Mouse (Mus musculus) MEL (cell line): ENCODE results near the gene Gpr27. TPM values are rescaled to one million over a fixed set of nuclear protein-coding genes. Genes with fewer than 3 reads are reported as not detected.

ENCODE experiments used
- DNase-seq: peaks from one replicate; pipeline ENCODE4 v3.0.0; 2011; ENCODE audit warnings: low read depth, low spot score
- H3K27ac ChIP-seq: 2 replicates; pipeline ENCODE4 v1.5.1; 2012; ENCODE audit warnings: low read depth, mild to moderate bottlenecking, control low read depth, low read length, moderate library complexity; ENCODE audit not compliant: control insufficient read depth
- H3K27me3 ChIP-seq, 2 experiments: fragments of 150-350 bp in 1 of 2; sonication (generic) in 1 of 2; 2 replicates each; pipeline ENCODE4 v1.6.1; 2012; ENCODE audit warnings: low read length in 2 of 2, mild to moderate bottlenecking in 2 of 2, improper control_type of control experiment in 1 of 2, moderate library complexity in 1 of 2; ENCODE audit not compliant: insufficient read depth in 2 of 2, control insufficient read depth in 1 of 2
- H3K36me3 ChIP-seq, 2 experiments: 2 replicates each; pipeline ENCODE4 v1.6.1; 2012 to 2014; ENCODE audit warnings: low read length in 2 of 2, improper control_type of control experiment in 1 of 2, inconsistent platforms in 1 of 2, mild to moderate bottlenecking in 1 of 2; ENCODE audit not compliant: insufficient read depth in 2 of 2, control insufficient read depth in 1 of 2
- H3K4me1 ChIP-seq, 2 experiments: fragments of 150-350 bp in 1 of 2; sonication (generic) in 1 of 2; 2 replicates each; pipeline ENCODE4 v1.6.1; 2012; ENCODE audit warnings: low read length in 2 of 2, improper control_type of control experiment in 1 of 2, mild to moderate bottlenecking in 1 of 2; ENCODE audit not compliant: insufficient read depth in 2 of 2, control insufficient read depth in 1 of 2
- H3K4me3 ChIP-seq, 2 experiments: fragments of 150-350 bp in 1 of 2; sonication (generic) in 1 of 2; 2 replicates each; pipeline ENCODE4 v1.5.1; 2012; ENCODE audit warnings: low read depth in 2 of 2, low read length in 2 of 2, mild to moderate bottlenecking in 2 of 2, moderate library complexity in 2 of 2, control low read depth in 1 of 2, improper control_type of control experiment in 1 of 2; ENCODE audit not compliant: control insufficient read depth in 1 of 2, insufficient read depth in 1 of 2
- H3K79me2 ChIP-seq: 2 replicates; pipeline ENCODE4 v1.6.1; 2012; ENCODE audit warnings: mild to moderate bottlenecking, low read length, moderate library complexity; ENCODE audit not compliant: control insufficient read depth, poor library complexity, insufficient read depth
- H3K9ac ChIP-seq: 2 replicates; pipeline ENCODE4 v1.6.1; 2012; ENCODE audit warnings: low read depth, mild to moderate bottlenecking, control low read depth, low read length, moderate library complexity; ENCODE audit not compliant: control insufficient read depth, poor library complexity, severe bottlenecking
- H3K9me3 ChIP-seq: fragments of 150-350 bp; sonication (generic); replicated peaks from 2 replicates; pipeline ENCODE4 v1.6.1; 2012; ENCODE audit warnings: mild to moderate bottlenecking, low read length, improper control_type of control experiment, moderate library complexity; ENCODE audit not compliant: insufficient read depth
- BHLHE40 ChIP-seq: IDR thresholded peaks from 2 replicates; pipeline ENCODE4 v1.6.1; 2012; ENCODE audit warnings: low read depth, mild to moderate bottlenecking, inconsistent platforms, low read length, improper control_type of control experiment, borderline replicate concordance
- E2F4 ChIP-seq: IDR thresholded peaks from 2 replicates; pipeline ENCODE4 v1.6.1; 2011; ENCODE audit warnings: low read depth, low read length, improper control_type of control experiment, borderline replicate concordance
- ELF1 ChIP-seq: IDR thresholded peaks from 2 replicates; pipeline ENCODE4 v1.6.1; 2014; ENCODE audit warnings: low read depth, mild to moderate bottlenecking, inconsistent platforms, low read length, improper control_type of control experiment, moderate library complexity
- JUND ChIP-seq: IDR thresholded peaks from 2 replicates; pipeline ENCODE4 v1.6.1; 2011; ENCODE audit warnings: low read depth, mild to moderate bottlenecking, improper control_type of control experiment, low read length
- KAT2A ChIP-seq: conservative IDR thresholded peaks from 2 replicates; pipeline ENCODE4 v1.6.1; 2012; ENCODE audit warnings: low read depth, low read length, improper control_type of control experiment, inconsistent platforms
- MAFK ChIP-seq: IDR thresholded peaks from 2 replicates; pipeline ENCODE4 v1.6.1; 2011; ENCODE audit warnings: low read depth, mild to moderate bottlenecking, low read length, improper control_type of control experiment, borderline replicate concordance
- MAX ChIP-seq: IDR thresholded peaks from 2 replicates; pipeline ENCODE4 v1.6.1; 2011; ENCODE audit warnings: low read length, improper control_type of control experiment
- MAZ ChIP-seq: IDR thresholded peaks from 2 replicates; pipeline ENCODE4 v1.6.1; 2012; ENCODE audit warnings: low read depth, mild to moderate bottlenecking, inconsistent platforms, low read length, improper control_type of control experiment
- MEF2A ChIP-seq: IDR thresholded peaks from 2 replicates; pipeline ENCODE4 v1.6.1; 2014; ENCODE audit warnings: low read depth, mild to moderate bottlenecking, inconsistent platforms, low read length, improper control_type of control experiment; ENCODE audit not compliant: poor library complexity, insufficient replicate concordance, severe bottlenecking; ENCODE audit errors: extremely low read depth
- MXI1 ChIP-seq: IDR thresholded peaks from 2 replicates; pipeline ENCODE4 v1.6.1; 2011; ENCODE audit warnings: mild to moderate bottlenecking, low read depth, low read length, improper control_type of control experiment
- NRF1 ChIP-seq: IDR thresholded peaks from 2 replicates; pipeline ENCODE4 v1.6.1; 2014; ENCODE audit warnings: low read depth, mild to moderate bottlenecking, inconsistent platforms, low read length, improper control_type of control experiment, moderate library complexity; ENCODE audit not compliant: poor library complexity, insufficient read depth, severe bottlenecking
- POLR2A ChIP-seq, 2 experiments: IDR thresholded peaks; 2 replicates each; pipeline ENCODE4 v1.6.1; 2011 to 2012; ENCODE audit warnings: low read length in 2 of 2, mild to moderate bottlenecking in 2 of 2, control low read depth in 1 of 2, improper control_type of control experiment in 1 of 2, low read depth in 1 of 2, moderate library complexity in 1 of 2; ENCODE audit not compliant: control insufficient read depth in 1 of 2, insufficient read depth in 1 of 2, poor library complexity in 1 of 2
- POLR2AphosphoS2 ChIP-seq: IDR thresholded peaks from 2 replicates; pipeline ENCODE4 v1.6.1; 2011; ENCODE audit warnings: low read length, improper control_type of control experiment
- RCOR1 ChIP-seq: IDR thresholded peaks from 2 replicates; pipeline ENCODE4 v1.6.1; 2012; ENCODE audit warnings: low read depth, mild to moderate bottlenecking, inconsistent platforms, low read length, improper control_type of control experiment
- SIN3A ChIP-seq: IDR thresholded peaks from 2 replicates; pipeline ENCODE4 v1.6.1; 2012; ENCODE audit warnings: low read length, improper control_type of control experiment, inconsistent platforms
- SMC3 ChIP-seq: IDR thresholded peaks from 2 replicates; pipeline ENCODE4 v1.6.1; 2011; ENCODE audit warnings: low read depth, low read length, improper control_type of control experiment
- TCF12 ChIP-seq: IDR thresholded peaks from 2 replicates; pipeline ENCODE4 v1.6.1; 2014; ENCODE audit warnings: low read depth, mild to moderate bottlenecking, inconsistent platforms, low read length, improper control_type of control experiment, moderate library complexity
- UBTF ChIP-seq: IDR thresholded peaks from 2 replicates; pipeline ENCODE4 v1.6.1; 2012; ENCODE audit warnings: low read depth, mild to moderate bottlenecking, inconsistent platforms, low read length, improper control_type of control experiment, moderate library complexity, borderline replicate concordance; ENCODE audit not compliant: insufficient read depth
- USF1 ChIP-seq: IDR thresholded peaks from 2 replicates; pipeline ENCODE4 v1.6.1; 2014; ENCODE audit warnings: low read depth, mild to moderate bottlenecking, inconsistent platforms, low read length, improper control_type of control experiment, moderate library complexity
- USF2 ChIP-seq, 2 experiments: IDR thresholded peaks; 2 replicates each; pipeline ENCODE4 v1.6.1; 2011 to 2012; ENCODE audit warnings: improper control_type of control experiment in 2 of 2, low read length in 2 of 2, borderline replicate concordance in 1 of 2, inconsistent platforms in 1 of 2, low read depth in 1 of 2, mild to moderate bottlenecking in 1 of 2; ENCODE audit not compliant: insufficient read depth in 1 of 2
- ZC3H11A ChIP-seq: IDR thresholded peaks from 2 replicates; pipeline ENCODE4 v1.6.1; 2012; ENCODE audit warnings: low read depth, mild to moderate bottlenecking, inconsistent platforms, low read length, improper control_type of control experiment
- ZKSCAN1 ChIP-seq: IDR thresholded peaks from 2 replicates; pipeline ENCODE4 v1.6.1; 2012; ENCODE audit warnings: low read depth, mild to moderate bottlenecking, inconsistent platforms, low read length, improper control_type of control experiment, moderate library complexity
- ZMIZ1 ChIP-seq: IDR thresholded peaks from 2 replicates; pipeline ENCODE4 v1.6.1; 2012; ENCODE audit warnings: low read depth, mild to moderate bottlenecking, inconsistent platforms, low read length, improper control_type of control experiment, moderate library complexity
- ZNF384 ChIP-seq: IDR thresholded peaks from 2 replicates; pipeline ENCODE4 v1.6.1; 2012; ENCODE audit warnings: low read depth, mild to moderate bottlenecking, inconsistent platforms, low read length, improper control_type of control experiment
- polyA plus RNA-seq, 2 experiments: library from polyadenylated mRNA; stranded (reverse) in 1 of 2; unstranded in 1 of 2; fragments of >175 nt in 1 of 2; fragments of >200 nt in 1 of 2; gene quantifications; 2 replicates each; pipeline versions ENCODE4 v1.2.1 to v1.2.4; 2012; ENCODE audit warnings: low replicate concordance in 2 of 2, low read depth in 1 of 2; ENCODE audit not compliant: insufficient read length in 2 of 2, insufficient read depth in 1 of 2, missing spikeins in 1 of 2
- total RNA-seq: library from RNA; depleted of rRNA; stranded (reverse); fragments of 300-350 nt; gene quantifications from 2 replicates; pipeline ENCODE4 v1.2.3, GENCODE M21; 2012

The Gpr27 gene
- total and polyA plus RNA-seq, 3 experiments: not detected

- Histone ChIP-seq H3K79me2 (no peaks in the 10 kb centered on the region), H3K9ac (no peak overlapping the region)
- no peak for TF ChIP-seq POLR2AphosphoS2
- TF ChIP-seq NRF1: no peak
- TF ChIP-seq USF2 (IDR thresholded peaks at IDR 0.05; ENCODE audit: borderline replicate concordance in 1 of 2, insufficient read depth in 1 of 2, low read depth in 1 of 2, low read length in 2 of 2): no peak
- TF ChIP-seq MEF2A: no peak
- no peak for TF ChIP-seq UBTF
- no peak for TF ChIP-seq SIN3A
- TF ChIP-seq TCF12: no peak
- no peak for TF ChIP-seq ZC3H11A
- TF ChIP-seq E2F4: no peak
- TF ChIP-seq MXI1: no peak
- no peak for TF ChIP-seq ZKSCAN1
- TF ChIP-seq USF1: no peak
- TF ChIP-seq POLR2A (IDR thresholded peaks at IDR 0.05; ENCODE audit: control insufficient read depth in 1 of 2, insufficient read depth in 1 of 2, low read depth in 1 of 2, low read length in 2 of 2, poor library complexity in 1 of 2): no peak
- no peak for TF ChIP-seq MAX
- TF ChIP-seq, all 39 proteins: peak for 0
- Histone ChIP-seq H3K9me3 (no peaks in the 10 kb centered on the region), H3K27ac (no peak overlapping the region), H3K4me1 (no peaks in the 10 kb centered on the region), H3K27me3 (no peaks in the 10 kb centered on the region), H3K4me3 (no peak overlapping the region), H3K36me3 (no peaks in the 10 kb centered on the region)
- DNase-seq: no peak
Observed at GRCm38 (mm10) chr6:99711576-99712101, 19.2 kb downstream of the Gpr27 start.

- Histone ChIP-seq H3K4me1 (no peaks in the 10 kb centered on the region), H3K27ac (no peak overlapping the region), H3K4me3 (no peak overlapping the region), H3K27me3 (no peaks in the 10 kb centered on the region), H3K36me3 (no peaks in the 10 kb centered on the region), H3K9ac (no peak overlapping the region), H3K9me3 (no peaks in the 10 kb centered on the region), H3K79me2 (no peaks in the 10 kb centered on the region)
- DNase-seq: no peak
- TF ChIP-seq SIN3A: no peak
- no peak for TF ChIP-seq NRF1
- TF ChIP-seq BHLHE40: no peak
- TF ChIP-seq MAFK: no peak
- TF ChIP-seq JUND: no peak
- TF ChIP-seq ELF1: no peak
- no peak for TF ChIP-seq POLR2AphosphoS2
- TF ChIP-seq MEF2A: no peak
- no peak for TF ChIP-seq RCOR1
- TF ChIP-seq ZMIZ1: no peak
- no peak for TF ChIP-seq MXI1
- TF ChIP-seq USF2 (IDR thresholded peaks at IDR 0.05; ENCODE audit: borderline replicate concordance in 1 of 2, insufficient read depth in 1 of 2, low read depth in 1 of 2, low read length in 2 of 2): no peak
- no peak for TF ChIP-seq SMC3
- no peak for TF ChIP-seq MAZ
- TF ChIP-seq KAT2A: no peak
- TF ChIP-seq ZNF384: no peak
- no peak for TF ChIP-seq ZKSCAN1
Observed at GRCm38 (mm10) chr6:99713256-99713655, 20.8 kb downstream of the Gpr27 start.
